Mouse (Mus musculus) heart, embryonic 14.5 days (tissue): Measurements from ENCODE around the gene Fam213b. TPM values are rescaled to one million over a fixed set of nuclear protein-coding genes. Genes with fewer than 3 reads are reported as not detected.

ENCODE experiments used
- ATAC-seq: fragments of 200-750 bp; cut with Nextera tagmentation; 2 replicates; pipeline ENCODE4 v1.8.0; 2017; ENCODE audit warnings: low read depth, moderate TSS enrichment; ENCODE audit not compliant: insufficient number of reproducible peaks, insufficient read depth, low FRiP score
- H3K27ac ChIP-seq, 2 experiments: fragments of 200-500 bp in 1 of 2; fragments of 300-500 bp in 1 of 2; sonication (generic) in 1 of 2; replicated peaks in 1 of 2; 2 replicates each; pipeline ENCODE4 v1.5.1; 2012 to 2014; ENCODE audit warnings: low read depth in 2 of 2, low read length in 2 of 2, control low read depth in 1 of 2, mild to moderate bottlenecking in 1 of 2, mixed read lengths in 1 of 2; ENCODE audit not compliant: control insufficient read depth in 1 of 2, insufficient read depth in 1 of 2
- H3K27me3 ChIP-seq: fragments of 300-500 bp; sonication (generic); 2 replicates; pipeline ENCODE4 v1.6.1; 2014; ENCODE audit warnings: mild to moderate bottlenecking, low read length, control low read depth; ENCODE audit not compliant: control insufficient read depth, insufficient read depth
- H3K36me3 ChIP-seq: fragments of 300-500 bp; sonication (generic); 2 replicates; pipeline ENCODE4 v1.6.1; 2014; ENCODE audit warnings: mild to moderate bottlenecking, control low read depth, low read length, mixed read lengths; ENCODE audit not compliant: control insufficient read depth, insufficient read depth
- H3K4me1 ChIP-seq, 2 experiments: fragments of 200-500 bp in 1 of 2; fragments of 300-500 bp in 1 of 2; sonication (generic) in 1 of 2; 2 replicates each; pipeline ENCODE4 v1.6.1; 2012 to 2014; ENCODE audit warnings: low read length in 2 of 2, control low read depth in 1 of 2, mixed read lengths in 1 of 2; ENCODE audit not compliant: control insufficient read depth in 2 of 2, insufficient read depth in 2 of 2
- H3K4me2 ChIP-seq: fragments of 300-500 bp; sonication (generic); 2 replicates; pipeline ENCODE4 v1.6.1; 2014; ENCODE audit warnings: mild to moderate bottlenecking, low read length
- H3K4me3 ChIP-seq, 2 experiments: fragments of 200-500 bp in 1 of 2; fragments of 300-500 bp in 1 of 2; sonication (generic) in 1 of 2; 2 replicates each; pipeline ENCODE4 v1.5.1; 2012 to 2014; ENCODE audit warnings: low read length in 2 of 2, mild to moderate bottlenecking in 2 of 2, control low read depth in 1 of 2, low read depth in 1 of 2, moderate library complexity in 1 of 2; ENCODE audit not compliant: control insufficient read depth in 1 of 2, insufficient read depth in 1 of 2
- H3K9ac ChIP-seq: fragments of 300-500 bp; sonication (generic); 2 replicates; pipeline ENCODE4 v1.6.1; 2014; ENCODE audit warnings: mild to moderate bottlenecking, low read length
- H3K9me3 ChIP-seq: fragments of 300-500 bp; sonication (generic); 2 replicates; pipeline ENCODE4 v1.6.1; 2016; ENCODE audit warnings: low read length, control low read depth; ENCODE audit not compliant: control insufficient read depth
- WGBS: fragments of 180-500 bp; shearing (Covaris S2); extraction: QIAGEN DNeasy Blood & Tissue Kit; methylation state at CpG from one replicate; pipeline ENCODE4 v1.1.7; 2014; 5-methylcytosine and 5-hydroxymethylcytosine counted together
- polyA plus RNA-seq: library from polyadenylated mRNA; unstranded; fragments of >200 nt; fragmentation: Nextera tagmentation; extraction: Ambion mirVana; gene quantifications from 2 replicates; pipeline ENCODE4 v1.2.1, GENCODE M21; 2014

Gene Fam213b
- polyA plus RNA-seq, 1 experiment from 2014 or later: 56.8 TPM

GRCm38 (mm10) chr4:154941831-154942230 lies 42.9 kb upstream of the Fam213b start:
- Histone ChIP-seq H3K9ac (no peak overlapping the region), H3K27me3 (no peaks in the 10 kb centered on the region), H3K4me3 (no peak overlapping the region), H3K36me3 (no peaks in the 10 kb centered on the region), H3K4me1 (peaks cover 3 to 5% of the 10 kb centered on the region in 2 experiments; a peak in 1 of 4 replicates), H3K27ac (no peak overlapping the region), H3K9me3 (no peaks in the 10 kb centered on the region), H3K4me2 (no peak overlapping the region)
- no peak for ATAC-seq
- 82% methylated on average over 5 of the region's 5 CpGs for WGBS

- H3K9ac ChIP-seq: no peak overlapping the region
- no peaks in the 10 kb centered on the region for H3K9me3 ChIP-seq
- 81% methylated on average over 2 of the region's 2 CpGs for WGBS
- H3K36me3 ChIP-seq: no peaks in the 10 kb centered on the region
- ATAC-seq: no peak
- H3K4me2 ChIP-seq: no peak overlapping the region
- H3K27me3 ChIP-seq: no peaks in the 10 kb centered on the region
- no peak overlapping the region for H3K27ac ChIP-seq
- H3K4me3 ChIP-seq: no peak overlapping the region
- H3K4me1 ChIP-seq: no peaks in the 10 kb centered on the region
These were observed 41.2 kb upstream of the Fam213b start for GRCm38 (mm10) chr4:154940156-154940555.

GRCm38 (mm10) chr4:154937746-154938145 lies 38.8 kb upstream of the Fam213b start:
- 54% methylated on average over 1 of the region's 1 CpGs for WGBS
- H3K36me3 ChIP-seq: no peaks in the 10 kb centered on the region
- H3K27me3 ChIP-seq: peaks cover 6% of the 10 kb centered on the region; the same call in 1 of the 2 replicates
- no peak for ATAC-seq
- no peaks in the 10 kb centered on the region for H3K9me3 ChIP-seq
- no peak overlapping the region for H3K4me2 ChIP-seq
- H3K4me1 ChIP-seq: no peaks in the 10 kb centered on the region
- no peak overlapping the region for H3K27ac ChIP-seq
- no peak overlapping the region for H3K4me3 ChIP-seq
- no peak overlapping the region for H3K9ac ChIP-seq

- H3K4me3 ChIP-seq: no peak overlapping the region
- no peak for ATAC-seq
- H3K4me2 ChIP-seq: no peak overlapping the region
- no peak overlapping the region for H3K9ac ChIP-seq
- no peaks in the 10 kb centered on the region for H3K9me3 ChIP-seq
- WGBS: 49% methylated on average over 8 of the region's 8 CpGs
- peaks cover 6% of the 10 kb centered on the region; the same call in 1 of the 2 replicates for H3K27me3 ChIP-seq
- H3K4me1 ChIP-seq: no peaks in the 10 kb centered on the region
- H3K27ac ChIP-seq: no peak overlapping the region
- H3K36me3 ChIP-seq: no peaks in the 10 kb centered on the region
These were observed 37.8 kb upstream of the Fam213b start for GRCm38 (mm10) chr4:154936542-154937255.

- Histone ChIP-seq H3K9ac (no peak overlapping the region), H3K27me3 (peaks cover 6% of the 10 kb centered on the region; the same call in 1 of the 2 replicates), H3K36me3 (no peaks in the 10 kb centered on the region), H3K27ac (no peak overlapping the region), H3K4me2 (no peak overlapping the region), H3K4me3 (no peak overlapping the region), H3K4me1 (no peaks in the 10 kb centered on the region), H3K9me3 (no peaks in the 10 kb centered on the region)
- ATAC-seq: no peak
- 73% methylated on average over 7 of the region's 7 CpGs for WGBS
These were observed 36.9 kb upstream of the Fam213b start for GRCm38 (mm10) chr4:154935788-154936187.

- Histone ChIP-seq H3K9ac (no peak overlapping the region), H3K27ac (no peak overlapping the region), H3K4me2 (no peak overlapping the region), H3K4me1 (no peaks in the 10 kb centered on the region), H3K4me3 (no peak overlapping the region), H3K36me3 (no peaks in the 10 kb centered on the region), H3K9me3 (no peaks in the 10 kb centered on the region), H3K27me3 (peaks cover 6% of the 10 kb centered on the region; the same call in 1 of the 2 replicates)
- no peak for ATAC-seq
- 78% methylated on average over 2 of the region's 2 CpGs for WGBS
These were observed 35.9 kb upstream of the Fam213b start for GRCm38 (mm10) chr4:154934800-154935199.

GRCm38 (mm10) chr4:154933306-154933907 lies 34.5 kb upstream of the Fam213b start:
- WGBS: 39% methylated on average over 13 of the region's 13 CpGs

More at GRCm38 (mm10) chr4:154933306-154933907, 34.5 kb upstream of the Fam213b start:
- Histone ChIP-seq H3K9ac (no peak overlapping the region), H3K27ac (no peak overlapping the region), H3K27me3 (peaks cover 6% of the 10 kb centered on the region; the same call in 1 of the 2 replicates), H3K4me3 (no peak overlapping the region), H3K36me3 (no peaks in the 10 kb centered on the region), H3K4me1 (peaks cover 0 to 3% of the 10 kb centered on the region in 2 experiments; a peak in 2 of 4 replicates), H3K9me3 (no peaks in the 10 kb centered on the region), H3K4me2 (no peak overlapping the region)
- ATAC-seq: no peak
